Mouse (Mus musculus) adrenal gland, postnatal 14 days (tissue): Measurements from ENCODE around the gene Evi5. TPM values are rescaled to one million over a fixed set of nuclear protein-coding genes. Genes with fewer than 3 reads are reported as not detected.
A peak's percentile ranks its signal among the peaks of the same experiment; 100 is the strongest.

Experiments used
- DNase-seq: peaks from one replicate; pipeline ENCODE4 v3.0.0; 2021; ENCODE audit warnings: mixed read lengths
- total RNA-seq: library from RNA; stranded (reverse); gene quantifications from 2 replicates; pipeline ENCODE4 v1.2.3, GENCODE M21; 2021

Evi5 gene
- total RNA-seq, 1 experiment from 2014 or later, result 53.6 TPM

DNA sequence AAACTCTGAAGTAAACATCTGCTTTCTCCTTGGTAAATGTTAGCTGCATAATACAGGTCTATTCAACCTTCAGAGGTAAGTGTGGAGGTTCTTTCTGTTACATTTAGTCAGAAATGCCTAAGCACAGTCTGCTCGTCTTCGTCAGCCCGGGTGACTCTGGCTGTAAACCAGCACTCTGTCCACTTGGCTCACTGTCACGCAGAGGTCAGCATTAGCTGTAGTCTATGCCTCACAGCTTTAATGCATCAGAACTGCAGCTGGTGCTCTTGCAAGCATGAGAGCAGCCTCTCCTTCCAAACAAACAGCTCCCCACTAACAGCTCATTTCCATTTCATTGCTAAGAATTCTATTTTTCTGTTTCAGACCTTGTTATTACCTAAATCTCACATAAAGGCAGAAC is 67.4 kb downstream of the Evi5 start:
- no peak for DNase-seq

DNA sequence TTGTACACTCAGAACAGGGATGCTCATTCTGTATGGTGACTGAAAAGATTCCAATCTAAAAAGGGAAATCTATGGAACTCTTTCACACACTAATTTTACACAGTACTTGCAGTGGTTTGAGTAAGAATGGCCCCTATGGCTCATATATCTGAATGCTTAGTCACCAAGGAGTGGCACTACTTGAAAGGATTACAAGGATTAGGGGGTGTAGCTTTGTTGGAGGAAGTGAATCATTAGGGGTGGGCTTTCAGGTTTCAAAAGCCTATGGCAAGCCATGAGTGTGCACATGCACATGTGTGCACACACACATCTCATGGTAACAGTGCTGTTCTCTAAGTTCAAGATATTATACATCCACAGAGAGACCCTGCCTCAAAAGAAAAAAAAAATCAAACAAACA is 72.3 kb downstream of the Evi5 start:
- DNase-seq, result no peak

DNA sequence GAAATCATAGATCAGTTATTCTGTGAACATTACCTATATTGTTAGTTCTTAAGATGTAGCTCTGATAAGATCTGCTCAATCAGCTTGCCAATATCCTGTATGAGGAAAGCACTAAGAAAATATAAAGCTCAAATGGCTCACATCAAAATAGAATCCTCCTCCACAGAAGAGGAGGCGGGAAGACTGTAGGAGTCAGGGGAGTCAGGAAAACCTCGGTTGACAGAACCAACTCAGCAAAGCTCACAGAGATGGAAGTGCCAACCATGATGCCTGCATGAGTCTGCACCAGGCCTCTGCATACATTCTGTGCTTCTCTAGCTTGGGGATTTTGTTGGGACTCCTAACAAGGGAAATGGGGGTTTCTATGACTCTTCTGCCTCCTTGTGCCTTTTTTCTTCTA is 73.7 kb downstream of the Evi5 start:
- no peak for DNase-seq

DNA sequence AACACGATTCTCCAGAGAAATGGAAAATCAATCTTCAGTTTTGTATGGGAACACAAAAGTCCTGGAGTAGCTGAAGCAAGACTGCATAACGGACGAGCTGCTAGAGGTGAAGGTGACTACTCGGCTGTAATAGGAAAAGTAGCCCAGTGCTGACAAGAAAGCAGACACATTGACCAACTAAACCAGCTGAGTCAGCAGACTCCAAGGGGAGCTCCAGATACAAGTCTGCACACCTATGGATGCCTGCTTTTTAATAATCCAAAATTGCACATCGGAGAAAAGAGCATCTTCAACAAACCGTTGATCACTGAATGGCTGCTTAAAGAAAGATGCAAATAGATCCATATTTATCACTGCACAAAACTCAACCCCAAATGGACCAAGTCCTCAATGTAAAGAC is 76.6 kb downstream of the Evi5 start:
- no peak for DNase-seq

DNA sequence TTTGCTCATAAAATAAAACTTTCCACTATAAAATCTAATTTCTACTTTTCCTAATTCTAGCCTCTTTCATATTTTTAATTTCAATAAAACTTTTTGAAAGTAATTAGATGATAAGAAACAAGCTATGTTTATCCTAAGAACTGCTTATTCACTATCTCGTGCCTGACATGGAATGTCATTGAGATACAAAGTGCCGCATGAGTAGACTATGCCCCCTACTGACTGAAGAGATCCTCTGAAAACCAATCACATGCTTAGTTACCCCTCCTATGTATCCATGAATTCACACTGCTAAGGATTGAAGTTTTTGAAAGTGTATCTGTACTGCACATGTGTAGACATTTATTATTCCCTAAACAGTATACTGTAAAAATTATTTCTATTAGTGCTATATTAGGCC is 81.0 kb downstream of the Evi5 start:
- no peak for DNase-seq

DNA sequence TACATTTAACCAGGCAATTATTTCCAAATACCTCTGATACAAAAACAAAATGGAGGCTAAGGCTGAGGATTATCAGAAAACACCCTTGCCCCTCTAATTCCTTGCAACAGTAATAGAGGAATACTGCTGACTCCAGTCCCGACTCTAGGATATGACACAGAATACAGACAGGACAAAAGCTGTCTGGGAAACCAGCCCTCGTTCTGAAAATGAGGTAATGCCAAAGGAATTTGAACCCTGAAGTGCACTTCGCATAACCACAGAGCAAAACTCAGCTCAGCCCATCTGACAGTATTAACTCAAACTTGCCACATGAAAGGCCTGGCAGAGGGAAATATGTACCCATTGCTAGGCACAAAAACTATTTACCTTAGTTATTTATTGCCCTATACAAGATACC is 81.6 kb downstream of the Evi5 start:
- DNase-seq, result peak; percentile 14

DNA sequence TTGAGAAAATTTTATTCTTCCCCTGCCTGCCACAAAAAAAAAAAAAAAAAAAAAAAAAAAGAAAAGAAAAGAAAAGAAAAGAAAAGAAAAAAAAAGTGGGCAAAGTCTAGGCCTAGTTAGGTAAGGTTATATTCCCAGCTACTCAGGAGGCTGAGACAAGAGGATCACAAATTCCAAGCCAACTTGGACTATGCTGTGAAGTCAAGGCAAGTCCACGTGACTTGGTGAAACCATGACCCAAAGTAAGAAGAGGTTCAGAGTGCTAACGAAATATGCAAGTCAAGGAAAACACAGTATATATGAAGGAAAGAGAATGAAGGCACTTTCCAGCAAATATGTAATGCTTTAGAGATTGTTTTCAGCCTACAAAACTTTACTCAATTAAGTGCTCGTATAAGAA is 82.4 kb downstream of the Evi5 start:
- no peak for DNase-seq

DNA sequence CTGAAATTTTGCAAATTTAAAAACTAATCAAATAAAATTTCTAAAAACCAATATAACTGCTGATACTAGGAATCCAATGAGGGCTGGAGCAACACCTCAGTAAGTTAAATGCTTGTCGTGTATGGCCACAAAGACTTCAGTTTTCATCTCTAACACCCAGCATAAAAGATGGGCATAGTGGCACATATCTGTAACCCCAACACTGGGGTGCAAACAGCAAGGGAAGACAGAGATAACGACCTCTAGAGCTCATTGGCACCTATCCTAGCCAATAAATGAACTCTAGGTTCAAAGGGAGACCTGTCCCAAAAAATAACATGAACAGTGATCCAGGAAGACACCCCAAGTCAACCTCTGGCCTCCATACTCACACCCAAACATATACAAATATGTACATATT is 82.9 kb downstream of the Evi5 start:
- no peak for DNase-seq

DNA sequence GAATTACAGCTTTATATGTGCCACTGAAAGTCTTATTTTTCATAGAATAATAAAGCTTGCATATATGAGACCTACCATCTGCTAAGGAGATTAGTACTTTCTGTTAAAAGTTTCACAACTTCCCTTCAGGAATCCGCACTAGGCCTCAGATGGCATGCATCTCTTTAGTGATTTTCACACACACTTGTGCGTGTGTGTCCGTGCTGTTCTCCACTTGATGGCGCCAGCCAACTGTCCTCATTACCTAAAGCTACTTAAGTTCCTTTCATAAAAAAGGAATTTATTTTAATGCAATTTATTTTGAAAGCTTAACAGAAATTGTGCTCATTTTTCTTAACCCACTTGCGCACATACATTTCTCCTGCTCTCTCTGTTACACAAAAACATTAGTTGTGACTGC is 85.4 kb downstream of the Evi5 start:
- peak; percentile 11 for DNase-seq

DNA sequence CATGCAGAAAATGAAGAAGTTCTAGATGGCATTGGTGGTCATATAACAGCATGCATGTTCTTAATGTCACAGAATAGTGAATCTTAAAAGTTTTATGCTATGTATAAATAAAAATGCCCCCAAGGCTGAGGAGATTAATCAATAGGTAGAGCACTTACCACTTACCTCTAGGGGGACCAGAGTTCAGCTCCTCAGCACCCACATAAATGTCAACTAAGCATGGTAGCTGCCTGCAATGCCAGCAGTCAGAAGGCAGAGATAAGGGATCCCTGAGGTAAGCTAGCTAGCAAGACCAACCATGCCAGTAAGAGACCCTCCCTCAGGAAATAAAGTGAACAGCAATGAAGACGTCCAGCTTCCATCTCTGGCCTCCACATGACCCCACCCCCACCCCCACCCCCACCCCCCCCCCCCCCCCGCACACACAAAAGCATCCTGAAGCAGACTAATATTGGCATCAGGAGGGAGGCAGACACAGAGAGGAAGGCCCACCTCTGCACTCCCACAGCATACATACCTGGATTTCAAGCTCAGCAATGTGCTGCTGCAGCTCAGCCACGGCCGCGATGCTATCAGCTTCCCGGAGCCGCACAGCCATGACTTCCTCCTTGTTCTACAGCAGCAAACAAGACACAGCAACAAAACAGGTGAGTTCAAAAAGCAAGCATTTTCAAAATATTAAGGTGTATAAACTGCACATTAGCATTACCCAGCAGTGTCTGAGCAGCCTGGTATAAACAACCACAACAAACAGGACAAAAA is 87.0 kb downstream of the Evi5 start:
- DNase-seq, result no peak

DNA sequence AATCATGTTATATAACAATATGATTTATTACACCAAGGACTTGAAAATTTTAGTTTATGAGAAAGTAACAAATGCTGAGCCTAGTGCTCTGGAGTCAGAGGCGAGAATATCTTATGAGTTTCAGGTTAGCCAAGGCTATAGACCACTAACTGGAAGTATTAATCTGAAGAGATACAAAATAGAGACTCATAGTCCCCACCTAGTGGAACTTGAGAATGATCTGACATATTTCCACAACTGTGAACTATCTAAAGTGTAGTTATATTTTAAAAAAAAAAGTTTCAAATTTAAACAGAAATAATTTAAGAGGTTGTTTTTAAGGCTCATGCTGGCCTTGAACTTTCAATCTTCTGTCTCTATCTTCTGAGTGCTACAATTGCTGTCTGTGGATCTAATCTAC is 92.5 kb downstream of the Evi5 start:
- DNase-seq, result no peak

DNA sequence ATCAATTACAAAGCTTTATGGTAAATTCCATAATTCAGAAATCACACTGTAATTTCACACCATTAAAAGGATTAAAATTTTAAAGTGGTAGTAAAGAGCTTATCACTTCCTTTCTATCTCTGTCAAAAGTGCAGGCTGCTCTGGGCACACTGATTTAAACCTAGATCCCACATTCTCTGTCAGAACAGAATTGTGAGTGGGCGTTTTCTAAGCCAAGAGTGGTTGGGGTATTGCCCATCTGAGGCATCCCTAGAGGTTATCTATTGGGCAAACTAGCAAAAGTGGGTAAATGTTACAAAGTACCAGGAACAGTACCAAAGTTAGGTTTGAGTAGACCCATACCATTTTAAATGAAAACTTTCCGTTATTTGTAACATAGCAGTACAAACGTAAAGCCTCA is 96.1 kb downstream of the Evi5 start:
- no peak for DNase-seq

DNA sequence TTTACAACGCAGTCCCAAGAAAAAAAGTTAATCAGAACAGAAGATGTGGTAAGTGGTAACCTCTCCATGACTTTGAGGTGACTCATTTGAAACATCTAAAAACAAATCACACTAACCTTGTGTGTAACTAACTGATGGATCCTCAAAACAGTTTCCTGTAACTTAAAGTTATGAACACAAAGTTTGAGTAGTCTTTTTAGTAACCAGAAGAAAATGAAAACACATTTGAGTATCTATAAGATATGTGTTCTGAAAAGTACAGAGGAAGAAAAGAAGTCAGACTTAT is 97.4 kb downstream of the Evi5 start:
- DNase-seq, result no peak

DNA sequence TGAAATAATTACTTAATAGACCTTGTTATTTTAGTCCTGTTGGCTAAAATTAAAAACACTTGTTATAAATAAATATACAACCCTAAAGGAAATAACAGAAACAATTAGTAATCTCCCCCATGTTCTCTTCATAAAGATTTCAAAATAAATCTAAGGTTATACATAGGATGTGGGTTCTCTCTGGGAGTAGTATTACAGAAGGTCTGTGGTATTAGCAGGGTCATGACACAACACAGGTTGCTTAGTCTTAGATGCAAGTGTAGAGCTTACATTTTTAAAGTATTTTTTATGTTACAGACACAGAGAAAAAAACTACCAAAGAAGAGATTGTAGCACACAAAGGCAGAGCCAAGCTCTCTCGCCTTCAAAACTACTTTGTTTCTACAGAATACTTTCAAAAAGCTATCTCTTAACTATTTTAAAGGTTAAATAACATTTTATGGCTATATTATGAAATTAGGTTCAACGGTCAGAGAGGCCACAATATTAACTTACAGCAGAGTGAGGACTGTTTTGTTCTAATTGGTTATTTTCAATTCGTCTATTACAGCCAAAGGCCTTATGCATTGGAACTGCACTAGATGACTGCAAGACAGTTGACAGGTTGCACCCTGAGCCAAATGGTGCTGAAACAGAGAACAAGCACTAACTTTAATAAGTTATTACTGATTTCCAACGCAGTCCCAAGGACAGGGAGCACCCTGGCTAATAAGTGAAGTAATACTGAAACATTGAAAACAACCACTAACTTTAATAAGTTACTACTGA is 97.9 kb downstream of the Evi5 start:
- no peak for DNase-seq

DNA sequence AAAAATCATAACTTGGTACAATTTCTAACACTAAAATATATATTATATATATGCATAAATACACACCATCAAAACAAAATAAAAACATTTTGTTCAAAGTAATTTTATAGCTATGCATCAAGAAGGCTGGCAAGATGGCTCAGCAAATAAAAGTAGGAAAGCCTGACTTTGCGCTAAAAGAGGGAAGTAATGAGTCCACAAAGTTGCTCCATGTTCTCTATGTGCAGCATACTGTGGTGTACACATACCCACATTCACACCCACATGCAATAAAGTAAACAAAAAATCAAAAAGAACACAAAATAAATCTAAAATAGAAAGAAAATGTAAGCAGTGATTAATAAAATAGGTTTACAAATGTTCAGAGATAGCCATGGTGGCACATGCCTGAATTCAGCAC is 99.0 kb downstream of the Evi5 start:
- no peak for DNase-seq

DNA sequence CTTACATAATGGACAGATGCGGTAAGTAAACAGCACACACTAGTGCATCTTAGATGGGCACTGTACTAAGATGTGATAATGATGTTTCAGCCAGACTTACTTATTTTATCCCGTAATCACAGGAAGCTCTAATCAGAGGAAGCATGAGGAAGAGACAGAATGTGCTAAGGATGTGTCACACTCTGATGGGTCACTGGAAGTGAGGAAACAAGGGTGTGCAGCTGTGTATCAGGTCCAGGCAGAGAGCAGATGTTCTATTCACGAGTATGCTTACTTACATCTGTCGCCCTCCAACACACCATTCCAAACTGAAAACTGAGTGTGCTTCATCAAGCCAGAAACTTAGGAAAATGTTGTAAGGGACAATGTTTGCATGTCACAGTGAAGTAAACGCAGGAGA is 102.9 kb downstream of the Evi5 start:
- DNase-seq, result no peak

DNA sequence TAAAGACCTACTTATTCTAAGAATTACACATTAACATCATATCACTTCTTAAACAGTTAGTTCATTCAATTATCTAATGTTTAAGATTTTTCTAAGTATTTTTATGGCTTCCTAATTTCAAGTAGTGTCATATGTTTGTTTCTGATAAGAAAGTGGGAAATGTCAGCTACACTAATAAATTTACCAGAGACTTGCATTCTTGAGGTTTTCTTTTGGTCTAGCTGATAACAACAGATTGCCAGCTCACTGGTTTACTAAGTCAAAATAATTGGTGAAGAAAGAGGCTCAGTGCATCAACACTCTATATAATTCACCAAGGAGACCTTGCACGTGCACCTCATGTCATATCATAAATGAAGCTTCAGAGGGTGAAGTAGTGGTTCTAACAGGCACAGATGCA is 106.7 kb downstream of the Evi5 start:
- no peak for DNase-seq

DNA sequence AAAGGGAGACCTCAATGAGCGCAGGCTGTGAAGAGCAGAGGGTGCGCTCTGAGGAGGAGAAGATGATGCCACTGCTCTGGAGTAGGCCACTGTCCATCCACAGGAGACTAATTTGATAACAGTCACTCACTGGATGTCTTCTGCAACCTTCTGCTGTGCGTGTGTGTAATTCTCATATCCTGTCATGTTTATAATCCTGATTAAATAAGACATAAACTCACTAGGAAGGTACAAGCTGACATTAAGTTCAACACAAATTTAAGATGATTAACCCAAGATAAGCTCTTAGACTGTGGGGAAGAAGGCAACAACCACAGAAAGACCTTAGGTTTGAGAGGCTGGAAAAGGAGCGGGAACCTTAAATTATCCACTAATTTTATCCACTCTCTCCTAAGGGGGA is 109.0 kb downstream of the Evi5 start:
- no peak for DNase-seq

DNA sequence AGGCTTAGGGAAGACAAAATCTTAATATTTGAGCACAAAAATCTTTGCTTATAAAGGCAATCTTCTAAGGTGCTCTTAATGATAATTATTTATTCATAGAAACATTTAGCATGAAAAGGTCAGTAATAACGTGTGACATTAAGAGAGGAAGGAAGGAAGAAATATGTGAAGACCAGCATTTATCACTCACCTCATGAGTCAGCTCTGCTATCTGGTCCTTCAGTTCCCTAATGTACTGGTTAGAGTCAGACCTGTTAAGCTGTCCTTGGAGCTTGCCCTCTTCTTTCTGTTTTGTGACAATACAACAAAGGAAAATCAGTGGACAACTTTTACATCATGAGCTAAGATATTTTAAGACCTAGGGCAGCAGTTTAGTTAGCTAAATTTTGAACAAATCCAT is 110.4 kb downstream of the Evi5 start:
- no peak for DNase-seq

DNA sequence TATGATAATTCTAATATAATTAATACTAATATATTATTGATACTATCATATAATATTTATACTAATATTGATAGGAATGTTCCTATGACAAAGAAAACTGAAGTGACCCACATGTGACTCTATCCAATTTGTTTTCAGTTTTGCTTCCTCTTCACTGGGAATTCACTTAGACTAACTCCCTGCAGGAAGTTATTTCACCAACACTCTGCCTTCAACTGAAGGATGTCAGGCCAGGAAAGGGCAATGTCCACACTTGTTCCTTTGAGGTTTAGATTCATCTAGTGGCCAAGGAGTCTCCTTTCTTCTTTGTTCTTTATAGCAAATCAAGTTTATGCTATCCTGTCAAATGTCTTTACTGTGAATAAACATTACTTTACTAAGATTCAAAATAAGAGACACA is 111.2 kb downstream of the Evi5 start:
- no peak for DNase-seq

DNA sequence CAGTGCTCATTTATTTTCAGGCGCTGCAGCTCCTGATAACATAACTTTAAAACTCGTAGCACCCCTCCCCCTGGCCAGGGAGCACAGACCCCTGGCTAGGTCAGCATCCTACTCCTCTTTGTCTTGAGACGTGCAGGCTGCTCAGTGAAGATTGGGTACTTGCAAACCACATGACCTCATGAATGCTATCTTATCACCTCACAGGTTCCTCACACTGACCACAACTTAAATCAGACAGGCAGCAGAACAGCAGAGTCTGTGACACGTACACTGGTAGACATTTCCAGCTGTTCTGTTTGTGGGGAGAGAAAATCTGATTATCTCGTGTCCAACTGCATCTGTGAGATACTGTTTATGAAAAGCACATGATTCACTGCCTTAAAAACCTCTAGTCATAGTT is 115.8 kb downstream of the Evi5 start:
- no peak for DNase-seq

DNA sequence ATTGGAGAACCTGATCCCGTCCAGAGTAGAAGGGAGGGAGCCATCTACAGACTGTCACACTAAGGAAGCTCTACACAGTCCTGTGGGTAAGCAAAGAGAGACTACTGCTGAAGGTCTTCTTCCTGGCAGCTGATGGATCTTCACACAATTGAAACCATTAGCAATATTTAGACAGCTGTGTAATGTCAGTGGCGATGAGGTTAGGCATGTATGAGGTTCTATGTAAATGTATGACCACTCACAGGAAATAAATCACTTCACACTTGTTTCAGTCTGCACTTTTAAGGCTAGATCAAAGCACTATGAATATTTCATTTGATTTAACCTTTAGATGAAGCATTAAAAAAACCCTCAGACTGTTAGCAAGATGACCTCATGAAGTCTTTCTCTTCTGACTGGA is 118.8 kb downstream of the Evi5 start:
- DNase-seq, result no peak

DNA sequence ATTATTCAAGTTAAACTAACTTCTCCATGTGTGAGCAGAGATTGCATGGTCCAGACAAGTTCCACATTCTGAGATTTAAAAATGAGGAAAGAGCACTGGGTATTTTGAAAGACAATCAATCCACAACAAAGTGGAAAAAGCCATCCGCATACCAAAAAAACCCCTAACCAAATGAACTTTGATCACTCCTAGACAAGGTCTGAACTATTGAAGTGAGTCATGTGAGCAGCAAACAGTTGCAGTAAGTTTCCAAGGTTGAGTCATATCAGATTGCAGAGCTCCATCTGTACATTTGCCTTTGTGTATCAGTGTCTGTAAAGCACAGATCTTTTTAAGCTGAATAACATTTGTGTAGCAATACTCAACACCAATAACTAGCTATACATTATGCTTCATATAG is 120.2 kb downstream of the Evi5 start:
- DNase-seq, result no peak

DNA sequence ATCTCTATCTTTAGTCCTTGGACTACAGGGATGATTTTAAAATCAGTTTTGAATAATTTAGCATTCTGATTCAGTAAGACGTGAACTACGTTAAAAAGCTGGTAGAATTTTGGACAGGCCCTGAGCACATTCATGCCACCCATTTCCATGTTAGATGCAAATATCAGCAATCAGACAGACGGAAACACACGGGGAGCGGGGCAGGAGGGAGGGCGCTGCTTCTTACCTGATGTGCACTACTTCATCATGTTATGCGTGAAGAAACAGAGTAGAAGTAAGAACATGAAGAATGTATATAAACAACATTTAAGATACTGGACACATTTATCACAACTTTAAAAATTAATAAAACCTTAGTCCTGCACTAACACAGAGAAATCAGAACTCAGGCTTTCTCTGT is 121.3 kb downstream of the Evi5 start:
- no peak for DNase-seq
